Mouse (Mus musculus): ENCODE measurements around the gene Igsf8.

GRCm38 (mm10) chr1:172335804-172336203 is 74.4 kb downstream of the Igsf8 start:
- no peak for TF ChIP-seq CTCF (IDR thresholded peaks at IDR 0.05; ENCODE audit: borderline replicate concordance, control insufficient read depth, extremely low read depth, insufficient read depth, low read length, poor library complexity)
- TF ChIP-seq POLR2A (IDR thresholded peaks at IDR 0.05; ENCODE audit: control insufficient read depth, extremely low read depth, insufficient read depth, low read length, poor library complexity) = no peak
